Mouse (Mus musculus): ENCODE data around the gene Chn1. TPM values are rescaled to one million over a fixed set of nuclear protein-coding genes. Genes with fewer than 3 reads are reported as not detected.
A peak's percentile ranks its signal among the peaks of the same experiment; 100 is the strongest.

Chn1 gene
- total RNA-seq, 2 experiments from 2014 or later = 1,276 to 1,294 TPM

- DNase-seq (ENCODE audit: low spot score in 2 of 2) = peak in 1 of 2 experiments; percentile 83
Measured at GRCm38 (mm10) chr2:73596786-73597185, 178.4 kb downstream of the Chn1 start.

GRCm38 (mm10) chr2:73596326-73596725, 178.8 kb downstream of the Chn1 start:
- DNase-seq (ENCODE audit: low spot score in 2 of 2) = no peak

GRCm38 (mm10) chr2:73593101-73593439, 182.1 kb downstream of the Chn1 start:
- no peak for DNase-seq (ENCODE audit: low spot score in 2 of 2)

GRCm38 (mm10) chr2:73592231-73593100, 182.7 kb downstream of the Chn1 start:
- DNase-seq (ENCODE audit: low spot score in 2 of 2) = peak in 1 of 2 experiments; percentile 75

GRCm38 (mm10) chr2:73591246-73591645, 183.9 kb downstream of the Chn1 start:
- no peak for DNase-seq (ENCODE audit: low spot score in 2 of 2)

GRCm38 (mm10) chr2:73590106-73590505, 185.0 kb downstream of the Chn1 start:
- DNase-seq (ENCODE audit: low spot score in 2 of 2) = no peak

- no peak for DNase-seq (ENCODE audit: low spot score in 2 of 2)
Measured at GRCm38 (mm10) chr2:73588951-73589350, 186.2 kb downstream of the Chn1 start.

GRCm38 (mm10) chr2:73587109-73587506, 188.0 kb downstream of the Chn1 start:
- no peak for DNase-seq (ENCODE audit: low spot score in 2 of 2)

- no peak for DNase-seq (ENCODE audit: low spot score in 2 of 2)
Measured at GRCm38 (mm10) chr2:73586392-73587108, 188.6 kb downstream of the Chn1 start.

- no peak for DNase-seq (ENCODE audit: low spot score in 2 of 2)
Measured at GRCm38 (mm10) chr2:73585347-73585831, 189.8 kb downstream of the Chn1 start.

GRCm38 (mm10) chr2:73584645-73585346, 190.3 kb downstream of the Chn1 start:
- peak; percentile 68 to 81 for DNase-seq (ENCODE audit: low spot score in 2 of 2)

GRCm38 (mm10) chr2:73580720-73581119, 194.4 kb downstream of the Chn1 start:
- DNase-seq (ENCODE audit: low spot score in 2 of 2) = no peak

- DNase-seq (ENCODE audit: low spot score in 2 of 2) = no peak
Measured at GRCm38 (mm10) chr2:73580166-73580565, 195.0 kb downstream of the Chn1 start, which contains the start of gene Chrna1. Gene Chrna1 (minus strand): TSS chr2:73580338.

GRCm38 (mm10) chr2:73579168-73579567, 196.0 kb downstream of the Chn1 start:
- no peak for DNase-seq (ENCODE audit: low spot score in 2 of 2)

GRCm38 (mm10) chr2:73574418-73574817, 200.7 kb downstream of the Chn1 start:
- no peak for DNase-seq (ENCODE audit: low spot score in 2 of 2)

- DNase-seq (ENCODE audit: low spot score in 2 of 2) = no peak
Measured at GRCm38 (mm10) chr2:73573556-73573955, 201.6 kb downstream of the Chn1 start.

GRCm38 (mm10) chr2:73572539-73573372, 202.4 kb downstream of the Chn1 start:
- peak; percentile 88 to 96 for DNase-seq (ENCODE audit: low spot score in 2 of 2)

- DNase-seq (ENCODE audit: low spot score in 2 of 2) = peak in 1 of 2 experiments; percentile 45
Measured at GRCm38 (mm10) chr2:73571901-73572300, 203.2 kb downstream of the Chn1 start.

- no peak for DNase-seq (ENCODE audit: low spot score in 2 of 2)
Measured at GRCm38 (mm10) chr2:73571304-73571703, 203.8 kb downstream of the Chn1 start.

GRCm38 (mm10) chr2:73566989-73567605, 208.0 kb downstream of the Chn1 start:
- DNase-seq (ENCODE audit: low spot score in 2 of 2) = peak in 1 of 2 experiments; percentile 80

Measured in layer of hippocampus, postnatal 14 days (tissue).